Comparison of ENCODE assay signal across 8 mouse cellular contexts in genomic region chr2:163644575-163645385, GRCm38 (mm10). TPM values are rescaled to one million over a fixed set of nuclear protein-coding genes. Genes with fewer than 3 reads are reported as not detected.
A peak's percentile ranks its signal among the peaks of the same experiment; 100 is the strongest.
DNase-seq lines count a peak whose midpoint lies in the region; ATAC-seq lines count a peak whose summit lies in the region.

Gene Serinc3 (minus strand): TSS chr2:163645131.

- H3K4me2 ChIP-seq in forebrain, embryonic 11.5 days (ENCODE audit: low read depth, low read length, severe bottlenecking) = peak within 1 kb of the TSS; percentile 72
- peak within 1 kb of the TSS; percentile 80 for H3K4me2 ChIP-seq in heart, embryonic 16.5 days (ENCODE audit: low read depth, low read length)
- peak within 1 kb of the TSS; percentile 79 for H3K4me2 ChIP-seq in liver, embryonic 15.5 days
- peak within 1 kb of the TSS; percentile 59 for H3K4me2 ChIP-seq in neural tube, embryonic 12.5 days (replicated peaks)

- WGBS in forebrain, embryonic 11.5 days = under 1% methylated on average over 74 of the region's 74 CpGs
- WGBS in heart, embryonic 16.5 days = under 1% methylated on average over 74 of the region's 74 CpGs
- WGBS in liver, embryonic 15.5 days (ENCODE audit: insufficient replicate concordance) = under 1% methylated on average over 73 of the region's 74 CpGs
- WGBS in neural tube, embryonic 12.5 days = under 1% methylated on average over 74 of the region's 74 CpGs

- H3K36me3 ChIP-seq in forebrain, embryonic 11.5 days (ENCODE audit: control insufficient read depth, insufficient read depth, low read length) = no peaks in the 10 kb centered on the region
- 0 out of 2 replicates have a peak, but pooled peaks cover 2% of the 10 kb centered on the region for H3K36me3 ChIP-seq in heart, embryonic 16.5 days (ENCODE audit: control insufficient read depth, insufficient read depth)
- peaks cover 24% of the 10 kb centered on the region for H3K36me3 ChIP-seq in liver, embryonic 15.5 days (replicated peaks)
- no peaks in the 10 kb centered on the region for H3K36me3 ChIP-seq in neural tube, embryonic 12.5 days

- H3K9ac ChIP-seq in forebrain, embryonic 11.5 days (ENCODE audit: low read length) = peak within 1 kb of the TSS; percentile 87
- H3K9ac ChIP-seq in heart, embryonic 16.5 days (ENCODE audit: low read length) = peak within 1 kb of the TSS; percentile 99
- H3K9ac ChIP-seq in liver, embryonic 15.5 days = peak within 1 kb of the TSS; percentile 98
- peak within 1 kb of the TSS; percentile 94 for H3K9ac ChIP-seq in neural tube, embryonic 12.5 days

- peak; percentile 94 for ATAC-seq in forebrain, embryonic 11.5 days (replicated peaks; ENCODE audit: low FRiP score)
- ATAC-seq in heart, embryonic 16.5 days (replicated peaks; ENCODE audit: extremely low read depth, insufficient read depth, low FRiP score) = peak; percentile 96
- ATAC-seq in liver, embryonic 15.5 days (ENCODE audit: insufficient read depth) = peak; percentile 86
- ATAC-seq in neural tube, embryonic 12.5 days (ENCODE audit: low FRiP score, low read depth) = peak; percentile 97

- H3K9me3 ChIP-seq in forebrain, embryonic 11.5 days (ENCODE audit: control insufficient read depth, low read length) = no peaks in the 10 kb centered on the region
- H3K9me3 ChIP-seq in heart, embryonic 16.5 days (replicated peaks; ENCODE audit: control insufficient read depth, low read length) = no peaks in the 10 kb centered on the region
- H3K9me3 ChIP-seq in liver, embryonic 15.5 days (replicated peaks) = no peaks in the 10 kb centered on the region
- no peaks in the 10 kb centered on the region for H3K9me3 ChIP-seq in neural tube, embryonic 12.5 days

- DNase-seq in CD8-positive naive resting alpha-beta T cell, adult 2 months (ENCODE audit: low read depth in 2 of 2, low spot score in 2 of 2) = peak; percentile 100
- DNase-seq in c-Kit-positive CD71-negative TER-119-negative erythroid progenitor cells, embryonic 14.5 days (ENCODE audit: low read depth) = peak; percentile 99
- DNase-seq in forebrain, embryonic 11.5 days (ENCODE audit: low spot score) = peak; percentile 99
- peak; percentile 98 to 99 for DNase-seq in kidney, postnatal 36 days
- peak; percentile 96 for DNase-seq in telencephalon, adult 2 months (ENCODE audit: low read depth, low spot score)

- no peaks in the 10 kb centered on the region for H3K27me3 ChIP-seq in forebrain, embryonic 11.5 days (ENCODE audit: control insufficient read depth, insufficient read depth, low read length)
- H3K27me3 ChIP-seq in heart, embryonic 16.5 days (ENCODE audit: control insufficient read depth, insufficient read depth, low read length) = no peaks in the 10 kb centered on the region
- no peaks in the 10 kb centered on the region for H3K27me3 ChIP-seq in liver, embryonic 15.5 days
- H3K27me3 ChIP-seq in neural tube, embryonic 12.5 days (replicated peaks) = no peaks in the 10 kb centered on the region

- H3K27ac ChIP-seq in forebrain, embryonic 11.5 days (ENCODE audit: low read depth, low read length) = peak within 1 kb of the TSS; percentile 94
- H3K27ac ChIP-seq in heart, embryonic 16.5 days (ENCODE audit: low read length) = peak within 1 kb of the TSS; percentile 100
- H3K27ac ChIP-seq in liver, embryonic 15.5 days (replicated peaks) = peak within 1 kb of the TSS; percentile 100
- H3K27ac ChIP-seq in neural tube, embryonic 12.5 days = peak within 1 kb of the TSS; percentile 99

- H3K4me3 ChIP-seq in forebrain, embryonic 11.5 days (ENCODE audit: low read depth, low read length) = peak within 1 kb of the TSS; percentile 71
- H3K4me3 ChIP-seq in heart, embryonic 16.5 days (ENCODE audit: low read length) = peak within 1 kb of the TSS; percentile 97
- H3K4me3 ChIP-seq in liver, embryonic 15.5 days (replicated peaks) = peak within 1 kb of the TSS; percentile 88
- H3K4me3 ChIP-seq in neural tube, embryonic 12.5 days = peak within 1 kb of the TSS; percentile 84

- peaks cover 5% of the 10 kb centered on the region for H3K4me1 ChIP-seq in forebrain, embryonic 11.5 days (replicated peaks; ENCODE audit: control insufficient read depth, insufficient read depth, low read length)
- peaks cover 43% of the 10 kb centered on the region for H3K4me1 ChIP-seq in heart, embryonic 16.5 days (ENCODE audit: control insufficient read depth, insufficient read depth, low read length)
- H3K4me1 ChIP-seq in liver, embryonic 15.5 days (replicated peaks) = peaks cover 40% of the 10 kb centered on the region
- H3K4me1 ChIP-seq in neural tube, embryonic 12.5 days = peaks cover 18% of the 10 kb centered on the region

RNA-seq across cellular contexts. Expression of gene Serinc3, which starts in this region (rescaled TPM):
- polyA plus RNA-seq in forebrain, embryonic 11.5 days (2014; fragmentation: Nextera tagmentation; extraction: Ambion mirVana) = 28.9 and 30.7 TPM in 2 replicates
- 56.1 and 71.3 TPM in 2 replicates for polyA plus RNA-seq in heart, embryonic 16.5 days (2015; fragmentation: Nextera tagmentation; extraction: Ambion mirVana)
- 126 and 129 TPM in 2 replicates for polyA plus RNA-seq in liver, embryonic 15.5 days (2015; fragmentation: Nextera tagmentation; extraction: Ambion mirVana)
- polyA plus RNA-seq in neural tube, embryonic 12.5 days (2016; fragmentation: Nextera tagmentation; extraction: Ambion mirVana) = 34.5 and 41.2 TPM in 2 replicates

Comparison
In these comparisons a context has a peak if more than half of its experiments do, and no peak if none do; other contexts are left out.
1. Peak in every context shown above with its lines: DNase-seq, ATAC-seq, H3K4me3 ChIP-seq and H3K27ac ChIP-seq.